Mouse (Mus musculus) ES-E14 (cell line): ENCODE measurements at regions not wholly inside any gene's neighbourhood (a gene's known extent, or its start where the extent isn't known, plus 50 kb on each side); places are given as distances from the start of the nearest gene placed in this dataset.

Source experiments
- DNase-seq: peaks from one replicate; pipeline ENCODE4 v3.0.0-alpha.2; 2013; ENCODE audit warnings: low read depth, low spot score
- H3K27ac ChIP-seq: 2 replicates; pipeline ENCODE4 v1.5.1; 2012; ENCODE audit warnings: low read depth, mild to moderate bottlenecking, low read length, moderate library complexity, mixed read lengths; ENCODE audit not compliant: poor library complexity, insufficient read depth, severe bottlenecking
- H3K36me3 ChIP-seq: 2 replicates; pipeline ENCODE4 v1.6.1; 2012; ENCODE audit warnings: mild to moderate bottlenecking, low read length, moderate library complexity, mixed read lengths; ENCODE audit not compliant: control insufficient read depth, poor library complexity, insufficient read depth, severe bottlenecking
- H3K4me1 ChIP-seq, 2 experiments: fragments of 150-350 bp in 1 of 2; sonication (generic) in 1 of 2; 2 replicates each; pipeline ENCODE4 v1.6.1; 2012; ENCODE audit warnings: low read length in 2 of 2, mild to moderate bottlenecking in 1 of 2, mixed read lengths in 1 of 2; ENCODE audit not compliant: control insufficient read depth in 2 of 2, insufficient read depth in 2 of 2, poor library complexity in 1 of 2
- H3K4me3 ChIP-seq, 2 experiments: fragments of 150-350 bp in 1 of 2; sonication (generic) in 1 of 2; 2 replicates each; pipeline ENCODE4 v1.5.1; 2012; ENCODE audit warnings: low read length in 2 of 2, low read depth in 1 of 2, mild to moderate bottlenecking in 1 of 2, mixed read lengths in 1 of 2; ENCODE audit not compliant: insufficient read depth in 1 of 2, poor library complexity in 1 of 2, severe bottlenecking in 1 of 2
- H3K9ac ChIP-seq: 2 replicates; pipeline ENCODE4 v1.6.1; 2012; ENCODE audit warnings: low read depth, mild to moderate bottlenecking, low read length, mixed read lengths; ENCODE audit not compliant: poor library complexity, insufficient read depth, severe bottlenecking
- H3K9me3 ChIP-seq: fragments of 150-350 bp; sonication (generic); 2 replicates; pipeline ENCODE4 v1.6.1; 2012; ENCODE audit warnings: low read depth, mild to moderate bottlenecking, low read length; ENCODE audit not compliant: control insufficient read depth, insufficient read depth
- CHD2 ChIP-seq: IDR thresholded peaks from 2 replicates; pipeline ENCODE4 v1.6.1; 2014; ENCODE audit warnings: mild to moderate bottlenecking, low read depth, low read length, inconsistent platforms
- HCFC1 ChIP-seq: IDR thresholded peaks from 2 replicates; pipeline ENCODE4 v1.6.1; 2012; ENCODE audit warnings: low read length, inconsistent platforms, borderline replicate concordance; ENCODE audit not compliant: insufficient read depth
- MAFK ChIP-seq: IDR thresholded peaks from 2 replicates; pipeline ENCODE4 v1.6.1; 2014; ENCODE audit warnings: mild to moderate bottlenecking, low read depth, low read length, inconsistent platforms; ENCODE audit not compliant: insufficient read depth
- ZC3H11A ChIP-seq: IDR thresholded peaks from 2 replicates; pipeline ENCODE4 v1.6.1; 2012; ENCODE audit warnings: low read depth, mild to moderate bottlenecking, inconsistent platforms, low read length, borderline replicate concordance
- ZNF384 ChIP-seq: IDR thresholded peaks from 2 replicates; pipeline ENCODE4 v1.6.1; 2012; ENCODE audit warnings: low read depth, low read length, inconsistent platforms
- in situ Hi-C, 2 experiments: fragments of 600-800 bp; cut with MboI; formaldehyde crosslinking; loops; one replicate each; pipeline ENCODE4 v1.15.1; 2025; ENCODE audit warnings: low sequenced_read_pairs in 2 of 2, inconsistent platforms in 1 of 2; ENCODE audit not compliant: unreplicated experiment in 2 of 2

GRCm38 (mm10) chr8:89615863-89616558 is 572.0 kb upstream of the Sall1 start:
- DNase-seq: no peak
- Histone ChIP-seq H3K9ac (no peak overlapping the region), H3K4me1 (no peaks in the 10 kb centered on the region), H3K36me3 (no peaks in the 10 kb centered on the region), H3K4me3 (no peak overlapping the region), H3K9me3 (no peaks in the 10 kb centered on the region), H3K27ac (no peak overlapping the region)
- TF ChIP-seq CHD2: no peak
- in situ Hi-C loops: no loop called here

- no peaks in the 10 kb centered on the region for H3K36me3 ChIP-seq
- no peak overlapping the region for H3K27ac ChIP-seq
- no peak for TF ChIP-seq HCFC1
- TF ChIP-seq MAFK: no peak
- no peak for TF ChIP-seq ZC3H11A
- in situ Hi-C loops: no loop called here
- H3K4me3 ChIP-seq: no peak overlapping the region
- no peak for DNase-seq
- no peaks in the 10 kb centered on the region for H3K9me3 ChIP-seq
- no peaks in the 10 kb centered on the region for H3K4me1 ChIP-seq
- no peak overlapping the region for H3K9ac ChIP-seq
Measured at GRCm38 (mm10) chr8:89609074-89609473, 565.1 kb upstream of the Sall1 start.

GRCm38 (mm10) chr8:89605905-89606468 is 562.0 kb upstream of the Sall1 start:
- in situ Hi-C loops: no loop called here
- no peak for TF ChIP-seq CHD2
- no peak for TF ChIP-seq HCFC1
- TF ChIP-seq ZC3H11A: no peak
- TF ChIP-seq MAFK: no peak
- no peak for TF ChIP-seq ZNF384
- Histone ChIP-seq H3K9me3 (no peaks in the 10 kb centered on the region), H3K9ac (no peak overlapping the region), H3K4me1 (no peaks in the 10 kb centered on the region), H3K4me3 (no peak overlapping the region), H3K27ac (no peak overlapping the region), H3K36me3 (no peaks in the 10 kb centered on the region)
- DNase-seq: no peak

- peak; percentile 29; the same call in 1 of the 2 replicates for TF ChIP-seq ZC3H11A
- TF ChIP-seq HCFC1: no peak
- in situ Hi-C loops: no loop called here
Measured at GRCm38 (mm10) chr8:89604461-89604860, 560.5 kb upstream of the Sall1 start.

DNA sequence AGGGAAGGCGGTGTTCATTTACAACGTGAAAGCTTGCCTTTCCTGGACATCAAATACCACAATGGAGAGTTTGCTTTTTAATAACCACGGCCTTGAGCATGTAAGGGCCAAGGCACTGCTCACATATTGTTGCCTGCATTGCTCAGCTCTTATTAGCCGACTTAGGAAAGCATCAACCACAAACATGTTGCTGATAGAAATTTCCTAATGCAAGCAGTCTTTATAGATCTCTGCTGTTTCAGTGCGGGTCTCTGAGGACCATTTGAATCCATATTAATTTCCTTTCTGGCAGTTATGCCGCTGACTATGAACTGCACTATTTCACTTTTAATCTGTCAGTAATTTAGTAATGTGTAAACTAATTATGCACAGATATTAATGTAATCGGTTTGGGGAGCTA is 552.4 kb upstream of the Sall1 start:
- Histone ChIP-seq H3K36me3 (no peaks in the 10 kb centered on the region), H3K9ac (no peak overlapping the region), H3K4me3 (no peak overlapping the region), H3K9me3 (no peaks in the 10 kb centered on the region), H3K27ac (no peak overlapping the region), H3K4me1 (no peaks in the 10 kb centered on the region)
- DNase-seq: no peak
- in situ Hi-C loops: no loop called here
- TF ChIP-seq CHD2: no peak
- no peak for TF ChIP-seq HCFC1
- TF ChIP-seq ZC3H11A: no peak
- no peak for TF ChIP-seq ZNF384
- TF ChIP-seq MAFK: no peak

More at GRCm38 (mm10) chr8:89604461-89604860, 560.5 kb upstream of the Sall1 start:
- Histone ChIP-seq H3K36me3 (no peaks in the 10 kb centered on the region), H3K4me1 (no peaks in the 10 kb centered on the region), H3K9ac (no peak overlapping the region), H3K9me3 (no peaks in the 10 kb centered on the region), H3K27ac (no peak overlapping the region), H3K4me3 (no peak overlapping the region)
- no peak for DNase-seq
